ENCODE assay signal across 16 mouse cellular contexts in genomic region chr12:58269505-58269904, GRCm38 (mm10). TPM values are rescaled to one million over a fixed set of nuclear protein-coding genes. Genes with fewer than 3 reads are reported as not detected.
A peak's percentile ranks its signal among the peaks of the same experiment; 100 is the strongest.
DNase-seq lines count a peak whose midpoint lies in the region; ATAC-seq and TF ChIP-seq lines count a peak whose summit lies in the region.
"Had no signal": no experiment of that assay in that cellular context is flagged by ENCODE, and none has a peak within 500 bp of the region (broad histone marks: within the 10 kb centered on the region; RNA-seq: fewer than 3 reads in every experiment).

No protein-coding gene starts in this region.

- peaks cover 4% of the 10 kb centered on the region for H3K4me1 ChIP-seq in heart, adult 2 months (ENCODE audit: control insufficient read depth, insufficient read depth, low read length)
- H3K4me1 ChIP-seq in kidney, adult 2 months (ENCODE audit: control insufficient read depth, insufficient read depth, low read length), result no peaks in the 10 kb centered on the region
- peaks cover 6% of the 10 kb centered on the region; the same call in 1 of the 2 replicates for H3K4me1 ChIP-seq in limb, embryonic 11.5 days (ENCODE audit: control insufficient read depth, insufficient read depth, low read length)

- no peak for DNase-seq in heart, adult 2 months
- DNase-seq in heart, postnatal 14 days, result no peak
- no peak for DNase-seq in kidney, adult 2 months
- no peak for DNase-seq in kidney, postnatal 10 days
- peak; percentile 17 for DNase-seq in 416B (ENCODE audit: low read depth)
- no peak for DNase-seq in limb, embryonic 11.5 days (ENCODE audit: low spot score)
- DNase-seq in urinary bladder, postnatal 36 days (ENCODE audit: low spot score in 2 of 2), result no peak
- DNase-seq in adrenal gland, postnatal 4 days (ENCODE audit: low spot score in 2 of 2), result no peak
- DNase-seq: B cell, adult 2 months; cerebellum, adult 11 months; thymus, adult 18-20 months had no signal

- H3K27ac ChIP-seq in heart, adult 2 months, result peak overlapping the region; percentile 97
- 0 out of 2 replicates have a peak overlapping the region, but pooled peaks have one; percentile 29 for H3K27ac ChIP-seq in kidney, adult 2 months (ENCODE audit: insufficient read depth, low read depth, low read length)
- peak overlapping the region; percentile 82; the same call in 1 of the 2 replicates for H3K27ac ChIP-seq in limb, embryonic 11.5 days (replicated peaks; ENCODE audit: low read depth, low read length)

- TF ChIP-seq CTCF in heart, adult 2 months (IDR thresholded peaks at IDR 0.05), result no peak
- TF ChIP-seq CTCF in kidney, adult 2 months (conservative IDR thresholded peaks at IDR 0.05; ENCODE audit: insufficient read depth, insufficient read length, low read depth, low read length), result no peak

- no peak overlapping the region for H3K4me3 ChIP-seq in heart, adult 2 months
- no peak overlapping the region for H3K4me3 ChIP-seq in kidney, adult 2 months (ENCODE audit: insufficient read depth, low read depth, low read length)
- no peak overlapping the region for H3K4me3 ChIP-seq in limb, embryonic 11.5 days (ENCODE audit: low read depth, low read length)

- H3K9ac ChIP-seq in heart, adult 2 months (ENCODE audit: low read depth, low read length), result no peak overlapping the region
- H3K9ac ChIP-seq in limb, embryonic 11.5 days (ENCODE audit: low read length), result no peak overlapping the region

- H3K4me2 ChIP-seq in limb, embryonic 11.5 days (ENCODE audit: low read depth, severe bottlenecking), result no peak overlapping the region

- intact Hi-C loops in heart, adult 2 months (cut with DNase I), result loop anchor here (2.0 kb wide), 1 partner anchor 53 kb away; no protein-coding TSS in a partner anchor
- intact Hi-C loops in heart, postnatal 14 days (cut with DNase I), result loop anchor here (5.0 kb wide), 4 partner anchors 52 to 268 kb away; no protein-coding TSS in a partner anchor

- ATAC-seq in limb, embryonic 11.5 days (ENCODE audit: insufficient number of reproducible peaks, low FRiP score, low TSS enrichment, low read depth), result no peak
- ATAC-seq: inflammation-experienced regulatory T-cells, adult 6 months had no signal

- no peak for TF ChIP-seq EP300 in heart, adult 2 months (IDR thresholded peaks at IDR 0.05; ENCODE audit: insufficient read depth, low read depth, low read length)

- no peaks in the 10 kb centered on the region for H3K9me3 ChIP-seq in limb, embryonic 11.5 days (ENCODE audit: control insufficient read depth, low read length)
- H3K9me3 ChIP-seq: neural tube, embryonic 15.5 days had no signal

- no peaks in the 10 kb centered on the region for H3K79me2 ChIP-seq in heart, adult 2 months (replicated peaks; ENCODE audit: control insufficient read depth, insufficient read depth, low read length)

- no peak for TF ChIP-seq POLR2A in heart, adult 2 months (IDR thresholded peaks at IDR 0.05; ENCODE audit: insufficient read depth, low read depth, low read length)
- TF ChIP-seq POLR2A in kidney, adult 2 months (IDR thresholded peaks at IDR 0.05; ENCODE audit: low read depth, low read length), result no peak

- WGBS in heart, adult 2 months, result 58% methylated on average over 4 of the region's 4 CpGs
- 71% methylated on average over 4 of the region's 4 CpGs for WGBS in kidney, adult 2 months
- WGBS in limb, embryonic 11.5 days, result 70% methylated on average over 4 of the region's 4 CpGs

- no peaks in the 10 kb centered on the region for H3K27me3 ChIP-seq in heart, adult 2 months (ENCODE audit: control insufficient read depth, insufficient read depth, low read length)
- no peaks in the 10 kb centered on the region for H3K27me3 ChIP-seq in kidney, adult 2 months (replicated peaks; ENCODE audit: control insufficient read depth, insufficient read depth, low read length)
- no peaks in the 10 kb centered on the region for H3K27me3 ChIP-seq in limb, embryonic 11.5 days (ENCODE audit: control insufficient read depth, insufficient read depth, low read length)

- peaks cover 12% of the 10 kb centered on the region for H3K36me3 ChIP-seq in heart, adult 2 months (ENCODE audit: control insufficient read depth, insufficient read depth, low read length)
- no peaks in the 10 kb centered on the region for H3K36me3 ChIP-seq in kidney, adult 2 months (ENCODE audit: control insufficient read depth, insufficient read depth, low read length)
- H3K36me3 ChIP-seq in limb, embryonic 11.5 days (ENCODE audit: control insufficient read depth, insufficient read depth, low read length), result no peaks in the 10 kb centered on the region
- H3K36me3 ChIP-seq: neural tube, embryonic 15.5 days had no signal

RNA-seq across cellular contexts. Expression of gene Clec14a, which starts 0.4 kb away (rescaled TPM):
- total RNA-seq in heart, adult 2 months (2021), result 10 to 100 TPM in 1 of 2 experiments, 1 to 10 TPM in 1; 9.2 to 13.9 TPM
- polyA plus RNA-seq in heart, adult 2 months (2012; rRNA removed), result 6.9 and 9.6 TPM in 2 replicates
- total RNA-seq in heart, postnatal 14 days (2021), result 10 to 100 TPM; 22.1 to 25.9 TPM
- polyA plus RNA-seq in kidney, adult 2 months (2012; rRNA removed), result 9.5 and 9.8 TPM in 2 replicates
- polyA plus RNA-seq in limb, embryonic 11.5 days (2014; fragmentation: Nextera tagmentation; extraction: Ambion mirVana), result 5.9 and 6.5 TPM in 2 replicates
- total RNA-seq in adrenal gland, postnatal 4 days (2021), result 10 to 100 TPM; 15.8 to 17.9 TPM
- total RNA-seq: monocyte, adult 5-6 weeks had no signal
- polyA plus RNA-seq: inflammation-experienced regulatory T-cells, adult 6 months had no signal

RNA-seq across cellular contexts. Expression of gene Sstr1, which starts 57.9 kb away (rescaled TPM):
- total RNA-seq in heart, adult 2 months (2021), result under 1 TPM in 1 of 2 experiments, not detected in 1; 0.18 TPM
- polyA plus RNA-seq in heart, adult 2 months (2012; rRNA removed), result not detected in 2 replicates
- under 1 TPM in 1 of 2 experiments, not detected in 1; 0.12 TPM for total RNA-seq in heart, postnatal 14 days (2021)
- polyA plus RNA-seq in kidney, adult 2 months (2012; rRNA removed), result 0.14 and 0.20 TPM in 2 replicates
- polyA plus RNA-seq in limb, embryonic 11.5 days (2014; fragmentation: Nextera tagmentation; extraction: Ambion mirVana), result 0.38 and 0.63 TPM in 2 replicates
- total RNA-seq in adrenal gland, postnatal 4 days (2021), result under 1 TPM; 0.34 to 0.56 TPM
- total RNA-seq: ES-E14; heart, adult 18-20 months; monocyte, adult 5-6 weeks had no signal
- polyA plus RNA-seq: inflammation-experienced regulatory T-cells, adult 6 months had no signal

Comparison
In these comparisons a context has a peak if more than half of its experiments do, and no peak if none do; other contexts are left out.
1. H3K27ac ChIP-seq: peak in every context shown above with its lines; median percentile 97 in heart, adult 2 months; 82 in limb, embryonic 11.5 days; 29 in kidney, adult 2 months.